Mouse (Mus musculus): ENCODE measurements around the gene Gm49373.

Gm49373 gene

GRCm38 (mm10) chr9:21073044-21073840 is at the start of gene Gm49373, which contains the start of gene Fdx1l:
Gm49373 (minus strand) TSS chr9:21073096.
Fdx1l (minus strand) TSS chr9:21073614.
- peak; percentile 89 for DNase-seq (ENCODE audit: extremely low read depth, insufficient read length, low spot score)

- DNase-seq (ENCODE audit: extremely low read depth, insufficient read length, low spot score) = no peak
These were observed 48.6 kb upstream of the Gm49373 start for GRCm38 (mm10) chr9:21121483-21121882.

- DNase-seq (ENCODE audit: extremely low read depth, insufficient read length, low spot score) = no peak
These were observed 44.2 kb upstream of the Gm49373 start for GRCm38 (mm10) chr9:21117073-21117472.

GRCm38 (mm10) chr9:21115105-21115504 is 42.2 kb upstream of the Gm49373 start:
- DNase-seq (ENCODE audit: extremely low read depth, insufficient read length, low spot score) = no peak

- DNase-seq (ENCODE audit: extremely low read depth, insufficient read length, low spot score) = no peak
These were observed 41.3 kb upstream of the Gm49373 start for GRCm38 (mm10) chr9:21114190-21114589.

GRCm38 (mm10) chr9:21113751-21114150 is 40.9 kb upstream of the Gm49373 start:
- DNase-seq (ENCODE audit: extremely low read depth, insufficient read length, low spot score) = no peak

GRCm38 (mm10) chr9:21107607-21108237 is 34.8 kb upstream of the Gm49373 start:
- DNase-seq (ENCODE audit: extremely low read depth, insufficient read length, low spot score) = no peak

GRCm38 (mm10) chr9:21105760-21106564 is 33.1 kb upstream of the Gm49373 start:
- DNase-seq (ENCODE audit: extremely low read depth, insufficient read length, low spot score) = no peak

GRCm38 (mm10) chr9:21104814-21105213 is 31.9 kb upstream of the Gm49373 start:
- no peak for DNase-seq (ENCODE audit: extremely low read depth, insufficient read length, low spot score)

- DNase-seq (ENCODE audit: extremely low read depth, insufficient read length, low spot score) = no peak
These were observed 29.2 kb upstream of the Gm49373 start for GRCm38 (mm10) chr9:21102076-21102475.

GRCm38 (mm10) chr9:21100447-21101161 is 27.7 kb upstream of the Gm49373 start:
- no peak for DNase-seq (ENCODE audit: extremely low read depth, insufficient read length, low spot score)

GRCm38 (mm10) chr9:21097793-21098192 is 24.9 kb upstream of the Gm49373 start:
- DNase-seq (ENCODE audit: extremely low read depth, insufficient read length, low spot score) = peak; percentile 30

GRCm38 (mm10) chr9:21095958-21096357 is 23.1 kb upstream of the Gm49373 start:
- no peak for DNase-seq (ENCODE audit: extremely low read depth, insufficient read length, low spot score)

- no peak for DNase-seq (ENCODE audit: extremely low read depth, insufficient read length, low spot score)
These were observed 20.5 kb upstream of the Gm49373 start for GRCm38 (mm10) chr9:21093423-21093822.

- DNase-seq (ENCODE audit: extremely low read depth, insufficient read length, low spot score) = peak; percentile 96
These were observed 18.9 kb upstream of the Gm49373 start, which contains the start of the genes Gm38431 and Raver1 for GRCm38 (mm10) chr9:21091707-21092320. Gm38431 (minus strand) TSS chr9:21091997. Raver1 (minus strand) TSS chr9:21092008.

- DNase-seq (ENCODE audit: extremely low read depth, insufficient read length, low spot score) = no peak
These were observed 18.2 kb upstream of the Gm49373 start for GRCm38 (mm10) chr9:21090972-21091706.

- no peak for DNase-seq (ENCODE audit: extremely low read depth, insufficient read length, low spot score)
These were observed 17.6 kb upstream of the Gm49373 start for GRCm38 (mm10) chr9:21090537-21090936.

- no peak for DNase-seq (ENCODE audit: extremely low read depth, insufficient read length, low spot score)
These were observed 10.4 kb upstream of the Gm49373 start for GRCm38 (mm10) chr9:21083324-21083723.

GRCm38 (mm10) chr9:21081127-21081526 is 8.2 kb upstream of the Gm49373 start:
- no peak for DNase-seq (ENCODE audit: extremely low read depth, insufficient read length, low spot score)
